ENCODE assay signal across 27 mouse cellular contexts in the genomic region with DNA sequence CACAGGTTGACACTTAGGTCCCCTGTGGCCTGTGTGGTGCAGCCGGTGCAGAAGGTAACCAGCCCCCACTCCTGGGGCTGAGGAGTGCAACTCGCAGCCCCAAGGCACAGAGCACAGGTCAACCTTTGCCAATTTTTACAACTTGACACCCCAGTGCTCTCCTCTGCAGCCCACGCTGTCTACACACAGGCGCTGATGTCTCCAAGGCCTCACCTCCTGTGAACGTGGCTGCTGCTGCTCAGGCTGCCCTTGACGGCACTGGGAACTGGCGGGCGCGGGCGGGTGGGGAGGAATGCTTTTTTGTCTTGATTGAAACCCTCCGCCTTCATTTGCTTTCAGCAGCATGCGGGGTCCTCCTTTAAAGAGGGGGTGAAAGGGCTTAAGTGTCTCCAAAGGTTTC. TPM values are rescaled to one million over a fixed set of nuclear protein-coding genes. Genes with fewer than 3 reads are reported as not detected.
DNase-seq lines count a peak whose midpoint lies in the region; ATAC-seq and TF ChIP-seq lines count a peak whose summit lies in the region.
"Had no signal": no experiment of that assay in that cellular context is flagged by ENCODE, and none has a peak within 500 bp of the region (broad histone marks: within the 10 kb centered on the region; RNA-seq: fewer than 3 reads in every experiment).

No protein-coding gene starts in this region.

- no peak overlapping the region for H3K27ac ChIP-seq in forebrain, embryonic 11.5 days (ENCODE audit: low read depth, low read length)
- H3K27ac ChIP-seq in forebrain, embryonic 10.5 days, result no peak overlapping the region
- H3K27ac ChIP-seq in kidney, embryonic 16.5 days (ENCODE audit: low read length), result no peak overlapping the region
- peak overlapping the region; percentile 60; the same call in 1 of the 2 replicates for H3K27ac ChIP-seq in embryonic facial prominence, embryonic 12.5 days
- no peak overlapping the region for H3K27ac ChIP-seq in layer of hippocampus, adult 2 months
- H3K27ac ChIP-seq: forebrain, embryonic 13.5 days; gastrocnemius, adult 2 months; hindbrain, embryonic 10.5 days; hindbrain, embryonic 14.5 days had no signal

- no peak overlapping the region for H3K4me2 ChIP-seq in forebrain, embryonic 11.5 days (ENCODE audit: low read depth, low read length, severe bottlenecking)
- no peak overlapping the region for H3K4me2 ChIP-seq in kidney, embryonic 16.5 days (replicated peaks; ENCODE audit: low read depth, low read length)
- H3K4me2 ChIP-seq in embryonic facial prominence, embryonic 12.5 days (replicated peaks), result peak overlapping the region; percentile 21; the same call in 1 of the 2 replicates
- H3K4me2 ChIP-seq: forebrain, embryonic 13.5 days; heart, embryonic 12.5 days; hindbrain, embryonic 14.5 days had no signal

- no peak for ATAC-seq in forebrain, embryonic 11.5 days (replicated peaks; ENCODE audit: low FRiP score)
- peak; percentile 46; the same call in 1 of the 2 replicates for ATAC-seq in kidney, embryonic 16.5 days (ENCODE audit: low FRiP score, low TSS enrichment)
- ATAC-seq in embryonic facial prominence, embryonic 12.5 days (ENCODE audit: insufficient number of reproducible peaks, insufficient read depth, low FRiP score, low TSS enrichment), result peak; percentile 39; the same call in 1 of the 2 replicates
- ATAC-seq: activated CD4-positive, CD25-positive, alpha-beta regulatory T cell, adult 4 months; CD4-positive, CD25-positive, alpha-beta regulatory T cell, adult 4 months; forebrain, embryonic 13.5 days; forebrain, postnatal 0 days; intestine, embryonic 16.5 days had no signal

- no peak overlapping the region for H3K9ac ChIP-seq in forebrain, embryonic 11.5 days (ENCODE audit: low read length)
- no peak overlapping the region for H3K9ac ChIP-seq in kidney, embryonic 16.5 days (replicated peaks; ENCODE audit: low read length)
- H3K9ac ChIP-seq in embryonic facial prominence, embryonic 12.5 days, result no peak overlapping the region
- H3K9ac ChIP-seq: forebrain, embryonic 13.5 days; forebrain, postnatal 0 days; heart, embryonic 12.5 days; hindbrain, embryonic 14.5 days had no signal

- H3K9me3 ChIP-seq in forebrain, embryonic 11.5 days (ENCODE audit: control insufficient read depth, low read length), result no peaks in the 10 kb centered on the region
- no peaks in the 10 kb centered on the region for H3K9me3 ChIP-seq in forebrain, embryonic 10.5 days
- H3K9me3 ChIP-seq in kidney, embryonic 16.5 days (ENCODE audit: low read length), result no peaks in the 10 kb centered on the region
- no peaks in the 10 kb centered on the region for H3K9me3 ChIP-seq in embryonic facial prominence, embryonic 12.5 days
- H3K9me3 ChIP-seq: forebrain, embryonic 13.5 days; heart, embryonic 12.5 days; hindbrain, embryonic 10.5 days had no signal

- no peak overlapping the region for H3K4me3 ChIP-seq in forebrain, embryonic 11.5 days (ENCODE audit: low read depth, low read length)
- no peak overlapping the region for H3K4me3 ChIP-seq in forebrain, embryonic 10.5 days
- no peak overlapping the region for H3K4me3 ChIP-seq in kidney, embryonic 16.5 days (ENCODE audit: low read length)
- no peak overlapping the region for H3K4me3 ChIP-seq in embryonic facial prominence, embryonic 12.5 days
- no peak overlapping the region for H3K4me3 ChIP-seq in layer of hippocampus, adult 2 months
- H3K4me3 ChIP-seq: forebrain, embryonic 13.5 days; gastrocnemius, adult 2 months; heart, embryonic 12.5 days; hindbrain, embryonic 10.5 days had no signal

- no peaks in the 10 kb centered on the region for H3K36me3 ChIP-seq in forebrain, embryonic 11.5 days (ENCODE audit: control insufficient read depth, insufficient read depth, low read length)
- no peaks in the 10 kb centered on the region for H3K36me3 ChIP-seq in forebrain, embryonic 10.5 days (replicated peaks)
- H3K36me3 ChIP-seq in kidney, embryonic 16.5 days (ENCODE audit: insufficient read depth, low read length), result no peaks in the 10 kb centered on the region
- no peaks in the 10 kb centered on the region for H3K36me3 ChIP-seq in embryonic facial prominence, embryonic 12.5 days
- H3K36me3 ChIP-seq: G1E; heart, embryonic 12.5 days; hindbrain, embryonic 10.5 days had no signal

- H3K27me3 ChIP-seq in forebrain, embryonic 11.5 days (ENCODE audit: control insufficient read depth, insufficient read depth, low read length), result no peaks in the 10 kb centered on the region
- H3K27me3 ChIP-seq in forebrain, embryonic 10.5 days (ENCODE audit: poor library complexity, severe bottlenecking), result no peaks in the 10 kb centered on the region; the same call in 1 of the 2 replicates
- H3K27me3 ChIP-seq in kidney, embryonic 16.5 days (ENCODE audit: insufficient read depth, low read length), result no peaks in the 10 kb centered on the region
- H3K27me3 ChIP-seq in embryonic facial prominence, embryonic 12.5 days, result no peaks in the 10 kb centered on the region
- H3K27me3 ChIP-seq: forebrain, embryonic 13.5 days had no signal

- TF ChIP-seq CTCF in layer of hippocampus, adult 2 months (conservative IDR thresholded peaks at IDR 0.05), result no peak

- peak; percentile 50 for DNase-seq in forebrain, embryonic 11.5 days (ENCODE audit: low spot score)
- DNase-seq in forebrain, embryonic 10.5 days (ENCODE audit: extremely low spot score, low spot score), result no peak
- no peak for DNase-seq in kidney, adult 9 months
- peak; percentile 11 for DNase-seq in R1 (ENCODE audit: low read depth, low spot score)
- DNase-seq in layer of hippocampus, adult 2 months (ENCODE audit: low spot score in 2 of 2), result no peak
- no peak for DNase-seq in left cerebral cortex, postnatal 10 days (ENCODE audit: extremely low spot score in 1 of 2, low spot score in 2 of 2)
- DNase-seq: adrenal gland, adult 2 months; adrenal gland, postnatal 25 days; B cell, adult 2 months; cerebellum, adult 18-20 months; cerebellum, adult 9-11 months; forebrain, postnatal 0 days; gastrocnemius, adult 2 months; gastrocnemius, postnatal 25 days had no signal

- 51% methylated on average over 12 of the region's 12 CpGs for WGBS in forebrain, embryonic 11.5 days
- WGBS in forebrain, embryonic 10.5 days, result 66% methylated on average over 12 of the region's 12 CpGs
- 52% methylated on average over 12 of the region's 12 CpGs for WGBS in kidney, embryonic 16.5 days
- WGBS in embryonic facial prominence, embryonic 12.5 days, result 43% methylated on average over 12 of the region's 12 CpGs

- intact Hi-C loops in left cerebral cortex, postnatal 10 days (cut with DNase I), result loop anchor here (10.0 kb wide), 1 partner anchor 189 kb away; no protein-coding TSS in a partner anchor

- no peaks in the 10 kb centered on the region for H3K4me1 ChIP-seq in forebrain, embryonic 11.5 days (replicated peaks; ENCODE audit: control insufficient read depth, insufficient read depth, low read length)
- H3K4me1 ChIP-seq in forebrain, embryonic 10.5 days, result peaks cover 8% of the 10 kb centered on the region
- H3K4me1 ChIP-seq in kidney, embryonic 16.5 days (ENCODE audit: insufficient read depth, low read length), result no peaks in the 10 kb centered on the region
- peaks cover 14% of the 10 kb centered on the region for H3K4me1 ChIP-seq in embryonic facial prominence, embryonic 12.5 days
- H3K4me1 ChIP-seq: forebrain, embryonic 13.5 days; heart, embryonic 12.5 days had no signal

RNA-seq across cellular contexts. Expression of a gene that starts 38.3 kb away (rescaled TPM):
- not detected in 2 replicates for polyA plus RNA-seq in forebrain, embryonic 11.5 days (2014; fragmentation: Nextera tagmentation; extraction: Ambion mirVana)
- 0.16 TPM in 1 of 2 replicates, not detected in the other for polyA plus RNA-seq in forebrain, embryonic 10.5 days (2016; fragmentation: Nextera tagmentation; extraction: Ambion mirVana)
- polyA plus RNA-seq in kidney, embryonic 16.5 days (2015; fragmentation: Nextera tagmentation; extraction: Ambion mirVana), result not detected in 2 replicates
- not detected in 2 replicates for polyA plus RNA-seq in embryonic facial prominence, embryonic 12.5 days (2016; fragmentation: Nextera tagmentation; extraction: Ambion mirVana)
- total RNA-seq in layer of hippocampus, adult 2 months (2021), result not detected
- not detected for total RNA-seq in left cerebral cortex, postnatal 10 days (2021)
- total RNA-seq: adrenal gland, adult 2 months; adrenal gland, postnatal 25 days; forebrain, postnatal 0 days; G1E; gastrocnemius, adult 2 months; gastrocnemius, postnatal 25 days; granulocyte monocyte progenitor cell, adult 5-6 weeks; heart, postnatal 25 days had no signal
- polyA plus RNA-seq: activated CD4-positive, CD25-positive, alpha-beta regulatory T cell, adult 4 months; adrenal gland, adult 2 months; CD4-positive, CD25-positive, alpha-beta regulatory T cell, adult 4 months; forebrain, embryonic 13.5 days; G1E; heart, embryonic 12.5 days; heart, embryonic 16.5 days; hindbrain, embryonic 10.5 days; intestine, embryonic 16.5 days had no signal

RNA-seq across cellular contexts. Expression of a gene that starts 52.3 kb away (rescaled TPM):
- polyA plus RNA-seq in forebrain, embryonic 11.5 days (2014; fragmentation: Nextera tagmentation; extraction: Ambion mirVana), result not detected in 2 replicates
- polyA plus RNA-seq in forebrain, embryonic 10.5 days (2016; fragmentation: Nextera tagmentation; extraction: Ambion mirVana), result not detected in 2 replicates
- polyA plus RNA-seq in kidney, embryonic 16.5 days (2015; fragmentation: Nextera tagmentation; extraction: Ambion mirVana), result not detected in 2 replicates
- polyA plus RNA-seq in embryonic facial prominence, embryonic 12.5 days (2016; fragmentation: Nextera tagmentation; extraction: Ambion mirVana), result not detected in 2 replicates
- total RNA-seq in layer of hippocampus, adult 2 months (2021), result not detected
- total RNA-seq in left cerebral cortex, postnatal 10 days (2021), result not detected
- total RNA-seq: adrenal gland, adult 2 months; adrenal gland, postnatal 25 days; forebrain, postnatal 0 days; G1E; gastrocnemius, adult 2 months; gastrocnemius, postnatal 25 days; granulocyte monocyte progenitor cell, adult 5-6 weeks; heart, postnatal 25 days had no signal
- polyA plus RNA-seq: activated CD4-positive, CD25-positive, alpha-beta regulatory T cell, adult 4 months; adrenal gland, adult 2 months; CD4-positive, CD25-positive, alpha-beta regulatory T cell, adult 4 months; forebrain, embryonic 13.5 days; forebrain, postnatal 0 days; G1E; heart, embryonic 12.5 days; heart, embryonic 16.5 days; hindbrain, embryonic 10.5 days; hindbrain, embryonic 14.5 days; intestine, embryonic 16.5 days had no signal

Comparison
In these comparisons a context has a peak if more than half of its experiments do, and no peak if none do; other contexts are left out.
1. DNase-seq: peak in forebrain, embryonic 11.5 days (single experiment) and R1 (single experiment); none in forebrain, embryonic 10.5 days (single experiment), kidney, adult 9 months (single experiment), layer of hippocampus, adult 2 months (0 of 2) and left cerebral cortex, postnatal 10 days (0 of 2).